Mouse (Mus musculus) limb, embryonic 14.5 days (tissue): ENCODE data around the gene Chchd6. TPM values are rescaled to one million over a fixed set of nuclear protein-coding genes. Genes with fewer than 3 reads are reported as not detected.

Experiments
- ATAC-seq: fragments of 200-750 bp; cut with Nextera tagmentation; 2 replicates; pipeline ENCODE4 v1.8.0; 2017; ENCODE audit warnings: low read depth, moderate number of reproducible peaks, moderate TSS enrichment; ENCODE audit not compliant: low FRiP score
- DNase-seq: peaks from one replicate; pipeline ENCODE4 v3.0.0-alpha.2; 2015; ENCODE audit warnings: low spot score
- H3K27ac ChIP-seq: fragments of 300-500 bp; sonication (generic); replicated peaks from 2 replicates; pipeline ENCODE4 v1.5.1; 2014; ENCODE audit warnings: low read depth, mild to moderate bottlenecking, low read length, moderate library complexity, mixed read lengths
- H3K27me3 ChIP-seq: fragments of 300-500 bp; sonication (generic); 2 replicates; pipeline ENCODE4 v1.6.1; 2014; ENCODE audit warnings: low read length, mixed read lengths; ENCODE audit not compliant: control insufficient read depth, insufficient read depth
- H3K36me3 ChIP-seq: fragments of 300-500 bp; sonication (generic); 2 replicates; pipeline ENCODE4 v1.6.1; 2014; ENCODE audit warnings: mild to moderate bottlenecking, low read length, moderate library complexity, mixed read lengths; ENCODE audit not compliant: control insufficient read depth, insufficient read depth
- H3K4me1 ChIP-seq: fragments of 300-500 bp; sonication (generic); 2 replicates; pipeline ENCODE4 v1.6.1; 2014; ENCODE audit warnings: antibody characterized with exemption, low read length, mixed read lengths; ENCODE audit not compliant: control insufficient read depth, insufficient read depth
- H3K4me2 ChIP-seq: fragments of 300-500 bp; sonication (generic); replicated peaks from 2 replicates; pipeline ENCODE4 v1.6.1; 2014; ENCODE audit warnings: low read depth, mild to moderate bottlenecking, low read length, moderate library complexity; ENCODE audit not compliant: severe bottlenecking
- H3K4me3 ChIP-seq: fragments of 300-500 bp; sonication (generic); replicated peaks from 2 replicates; pipeline ENCODE4 v1.5.1; 2014; ENCODE audit warnings: low read length
- H3K9ac ChIP-seq: fragments of 300-500 bp; sonication (generic); 2 replicates; pipeline ENCODE4 v1.6.1; 2014; ENCODE audit warnings: mild to moderate bottlenecking, low read depth, low read length, moderate library complexity; ENCODE audit not compliant: severe bottlenecking
- H3K9me3 ChIP-seq: fragments of 300-500 bp; sonication (generic); 2 replicates; pipeline ENCODE4 v1.6.1; 2016; ENCODE audit warnings: low read length; ENCODE audit not compliant: control insufficient read depth
- POLR2A ChIP-seq: fragments of 200-500 bp; IDR thresholded peaks from 2 replicates; pipeline ENCODE4 v1.8.0; 2012; ENCODE audit warnings: inconsistent platforms, mild to moderate bottlenecking, moderate library complexity, borderline replicate concordance; ENCODE audit not compliant: insufficient read depth, insufficient read length; ENCODE audit errors: extremely low read depth
- WGBS: fragments of 180-500 bp; shearing (Covaris S2); extraction: QIAGEN DNeasy Blood & Tissue Kit; methylation state at CpG from one replicate; pipeline ENCODE4 v1.1.7; 2014; 5-methylcytosine and 5-hydroxymethylcytosine counted together
- polyA plus RNA-seq, 2 experiments: library from polyadenylated mRNA; depleted of rRNA in 1 of 2; stranded (reverse) in 1 of 2; unstranded in 1 of 2; fragments of >200 nt; fragmentation: Nextera tagmentation in 1 of 2; extraction: Ambion mirVana in 1 of 2; gene quantifications; 2 replicates each; pipeline versions ENCODE4 v1.2.1 to v1.2.3; 2012 to 2014

Gene Chchd6
- polyA plus RNA-seq, 2 experiments: 40.6 to 55.9 TPM

GRCm38 (mm10) chr6:89555971-89556370 lies 39.5 kb downstream of the Chchd6 start:
- Histone ChIP-seq H3K36me3 (no peaks in the 10 kb centered on the region), H3K27me3 (no peaks in the 10 kb centered on the region), H3K9me3 (no peaks in the 10 kb centered on the region), H3K4me3 (no peak overlapping the region), H3K4me1 (no peaks in the 10 kb centered on the region), H3K4me2 (no peak overlapping the region), H3K27ac (no peak overlapping the region), H3K9ac (no peak overlapping the region)
- DNase-seq (no peak), ATAC-seq (no peak)
- WGBS: 86% methylated on average over 1 of the region's 1 CpGs
- no peak for TF ChIP-seq POLR2A

GRCm38 (mm10) chr6:89554029-89554428 lies 41.4 kb downstream of the Chchd6 start:
- H3K9me3 ChIP-seq: no peaks in the 10 kb centered on the region
- H3K4me3 ChIP-seq: no peak overlapping the region
- H3K27ac ChIP-seq: no peak overlapping the region
- DNase-seq (no peak), ATAC-seq (no peak)
- no peaks in the 10 kb centered on the region for H3K27me3 ChIP-seq
- no peak for TF ChIP-seq POLR2A
- H3K4me1 ChIP-seq: no peaks in the 10 kb centered on the region
- WGBS: 81% methylated on average over 5 of the region's 5 CpGs
- no peaks in the 10 kb centered on the region for H3K36me3 ChIP-seq
- no peak overlapping the region for H3K9ac ChIP-seq
- no peak overlapping the region for H3K4me2 ChIP-seq

- no peak for TF ChIP-seq POLR2A
- Histone ChIP-seq H3K4me2 (no peak overlapping the region), H3K36me3 (no peaks in the 10 kb centered on the region), H3K4me3 (no peak overlapping the region), H3K9ac (no peak overlapping the region), H3K27ac (no peak overlapping the region), H3K9me3 (no peaks in the 10 kb centered on the region), H3K27me3 (no peaks in the 10 kb centered on the region), H3K4me1 (no peaks in the 10 kb centered on the region)
- ATAC-seq (peak; percentile 73), DNase-seq (peak; percentile 73)
- 8% methylated on average over 4 of the region's 4 CpGs for WGBS
Measured at GRCm38 (mm10) chr6:89553012-89553704, 42.3 kb downstream of the Chchd6 start.

- DNase-seq (no peak), ATAC-seq (no peak)
- WGBS: 89% methylated on average over 6 of the region's 6 CpGs
- Histone ChIP-seq H3K36me3 (no peaks in the 10 kb centered on the region), H3K4me2 (no peak overlapping the region), H3K4me1 (no peaks in the 10 kb centered on the region), H3K27me3 (no peaks in the 10 kb centered on the region), H3K9me3 (no peaks in the 10 kb centered on the region), H3K4me3 (no peak overlapping the region), H3K27ac (no peak overlapping the region), H3K9ac (no peak overlapping the region)
- TF ChIP-seq POLR2A: no peak
Measured at GRCm38 (mm10) chr6:89552321-89553011, 43.0 kb downstream of the Chchd6 start.

- H3K4me3 ChIP-seq: no peak overlapping the region
- H3K27me3 ChIP-seq: no peaks in the 10 kb centered on the region
- DNase-seq: no peak
- no peak overlapping the region for H3K9ac ChIP-seq
- no peak overlapping the region for H3K4me2 ChIP-seq
- H3K27ac ChIP-seq: no peak overlapping the region
- no peak for TF ChIP-seq POLR2A
- 52% methylated on average over 3 of the region's 3 CpGs for WGBS
- H3K4me1 ChIP-seq: no peaks in the 10 kb centered on the region
- no peaks in the 10 kb centered on the region for H3K36me3 ChIP-seq
- no peaks in the 10 kb centered on the region for H3K9me3 ChIP-seq
- no peak for ATAC-seq
Measured at GRCm38 (mm10) chr6:89549157-89549556, 46.3 kb downstream of the Chchd6 start.

- H3K4me3 ChIP-seq: no peak overlapping the region
- no peak overlapping the region for H3K4me2 ChIP-seq
- no peaks in the 10 kb centered on the region for H3K9me3 ChIP-seq
- H3K27me3 ChIP-seq: no peaks in the 10 kb centered on the region
- no peak overlapping the region for H3K27ac ChIP-seq
- TF ChIP-seq POLR2A: no peak
- 83% methylated on average over 3 of the region's 3 CpGs for WGBS
- DNase-seq: no peak
- no peaks in the 10 kb centered on the region for H3K4me1 ChIP-seq
- no peak overlapping the region for H3K9ac ChIP-seq
- no peak for ATAC-seq
- no peaks in the 10 kb centered on the region for H3K36me3 ChIP-seq
Measured at GRCm38 (mm10) chr6:89547951-89548350, 47.5 kb downstream of the Chchd6 start.
